Mouse (Mus musculus): Measurements from ENCODE around the gene Slc35b4. TPM values are rescaled to one million over a fixed set of nuclear protein-coding genes. Genes with fewer than 3 reads are reported as not detected.

Gene Slc35b4
- total RNA-seq, 2 experiments from 2014 or later, result 65.4 to 68.6 TPM

DNA sequence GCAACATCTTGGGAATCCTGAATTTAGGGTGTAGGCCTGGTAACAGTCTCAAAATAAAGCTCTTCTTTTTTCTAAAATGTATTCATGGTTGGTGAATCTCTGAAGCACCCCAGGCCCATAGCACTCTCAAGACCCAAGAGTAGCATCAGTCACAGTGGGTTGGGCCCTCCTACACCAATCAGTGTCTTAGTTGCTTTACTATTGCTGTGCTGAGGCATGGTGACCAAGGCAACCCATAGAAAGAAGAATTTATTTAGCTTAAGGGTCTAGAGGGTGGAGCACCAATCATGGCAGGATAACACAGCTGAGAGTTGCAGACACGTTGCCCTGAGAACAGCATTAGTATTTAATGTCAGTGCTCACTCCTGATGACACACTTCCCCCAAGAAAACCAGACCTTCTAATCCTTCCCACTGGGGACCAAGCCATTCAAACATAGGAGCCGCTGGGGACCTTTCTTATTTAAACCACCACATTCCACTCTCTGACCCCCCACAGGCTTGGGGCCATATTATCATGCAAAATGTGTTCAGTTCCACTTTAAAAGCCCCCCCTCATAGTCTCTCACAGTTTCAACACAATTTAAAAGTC lies 10.5 kb upstream of the Slc35b4 start:
- Histone ChIP-seq H3K4me3 (no peak overlapping the region), H3K27ac (no peak overlapping the region)
- no peak for DNase-seq (ENCODE audit: extremely low spot score in 1 of 2, low spot score in 2 of 2)
- no peak for TF ChIP-seq CTCF (IDR thresholded peaks at IDR 0.05)
- intact Hi-C loops (cut with DNase I), result no loop called here

DNA sequence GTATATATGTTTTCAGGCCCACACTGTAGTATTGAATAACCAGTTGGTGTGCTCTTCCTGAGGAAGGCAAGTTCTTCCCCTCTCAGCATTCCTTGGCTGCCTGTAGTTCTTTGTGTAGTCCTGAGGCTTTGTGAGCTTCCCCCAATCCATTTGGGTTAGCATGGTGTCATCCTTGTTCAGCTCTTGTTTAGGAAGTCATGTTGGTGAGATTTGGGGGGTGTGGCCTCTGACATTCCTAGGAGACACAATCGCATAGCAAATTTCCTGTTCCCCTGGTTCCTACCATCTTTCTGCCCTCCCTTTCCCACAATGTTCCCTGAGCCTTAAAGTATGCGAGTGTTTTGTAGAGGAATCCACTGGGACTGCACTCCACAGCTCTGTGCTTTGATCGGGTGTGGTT lies 6.4 kb upstream of the Slc35b4 start:
- intact Hi-C loops (cut with DNase I), result no loop called here
- Histone ChIP-seq H3K27ac (no peak overlapping the region), H3K4me3 (no peak overlapping the region)
- DNase-seq (ENCODE audit: extremely low spot score in 1 of 2, low spot score in 2 of 2), result no peak
- no peak for TF ChIP-seq CTCF (IDR thresholded peaks at IDR 0.05)

DNA sequence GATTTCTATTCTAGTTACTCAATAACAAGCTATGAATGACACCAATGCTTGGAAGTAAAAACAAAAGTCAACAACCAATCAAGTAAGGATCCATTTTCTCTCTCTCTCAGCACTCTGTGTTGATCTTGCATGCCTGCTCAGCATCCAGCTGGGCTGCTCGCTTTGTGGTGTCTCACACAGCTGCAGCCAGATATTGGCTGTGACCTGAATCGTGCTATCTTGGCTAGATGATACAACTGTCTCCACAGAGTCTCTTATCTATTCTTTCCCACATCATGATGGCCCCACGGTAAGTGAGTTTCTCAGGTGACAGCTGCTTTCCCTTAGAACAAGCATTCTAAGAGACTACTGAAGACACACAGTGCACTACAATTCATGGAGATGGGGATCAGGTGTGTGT lies 5.0 kb upstream of the Slc35b4 start:
- intact Hi-C loops (cut with DNase I), result no loop called here
- no peak for DNase-seq (ENCODE audit: extremely low spot score in 1 of 2, low spot score in 2 of 2)
- TF ChIP-seq CTCF (IDR thresholded peaks at IDR 0.05), result no peak
- Histone ChIP-seq H3K27ac (no peak overlapping the region), H3K4me3 (no peak overlapping the region)

DNA sequence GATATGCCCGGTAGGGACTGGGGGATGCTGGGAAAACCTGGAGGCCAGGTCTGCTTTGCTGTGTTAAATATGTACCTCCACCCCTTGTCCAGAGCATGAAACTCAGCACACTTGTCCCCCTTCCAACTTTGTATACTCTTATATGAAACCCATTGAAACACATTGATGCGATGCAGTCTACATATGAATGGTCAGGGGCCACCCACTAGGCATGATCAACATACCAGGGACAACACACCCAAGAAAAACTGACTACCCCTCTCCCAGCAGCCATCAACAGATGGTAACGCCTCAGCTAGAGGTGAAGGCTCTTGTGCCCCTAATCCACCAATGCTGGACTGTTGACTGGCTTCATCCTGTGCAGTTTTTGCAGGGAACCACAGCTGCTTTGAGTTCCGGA lies 3.0 kb upstream of the Slc35b4 start:
- Histone ChIP-seq H3K4me3 (no peak overlapping the region), H3K27ac (no peak overlapping the region)
- TF ChIP-seq CTCF (IDR thresholded peaks at IDR 0.05), result no peak
- no peak for DNase-seq (ENCODE audit: extremely low spot score in 1 of 2, low spot score in 2 of 2)
- intact Hi-C loops (cut with DNase I), result no loop called here

DNA sequence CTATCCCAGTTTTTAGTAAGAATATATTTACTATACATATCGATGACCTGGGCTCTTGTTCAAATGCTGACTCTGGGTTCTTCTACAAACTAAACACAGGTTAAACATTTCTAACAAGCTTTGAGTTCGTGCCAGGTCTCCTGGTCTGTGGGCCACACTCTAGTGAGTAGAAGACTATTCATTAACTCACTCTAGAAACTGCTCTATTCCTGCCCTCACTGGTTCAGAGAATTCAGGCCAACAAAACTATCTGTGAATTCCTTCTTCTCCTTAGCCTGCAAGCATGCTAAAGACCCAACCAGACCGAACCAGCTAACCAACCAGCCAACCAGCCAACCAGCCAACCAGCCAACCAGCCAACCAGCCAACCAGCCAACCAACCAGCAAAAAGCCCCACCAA lies 2.1 kb upstream of the Slc35b4 start:
- intact Hi-C loops (cut with DNase I), result no loop called here
- H3K27ac ChIP-seq, result no peak overlapping the region
- no peak overlapping the region for H3K4me3 ChIP-seq
- no peak for DNase-seq (ENCODE audit: extremely low spot score in 1 of 2, low spot score in 2 of 2)
- no peak for TF ChIP-seq CTCF (IDR thresholded peaks at IDR 0.05)

DNA sequence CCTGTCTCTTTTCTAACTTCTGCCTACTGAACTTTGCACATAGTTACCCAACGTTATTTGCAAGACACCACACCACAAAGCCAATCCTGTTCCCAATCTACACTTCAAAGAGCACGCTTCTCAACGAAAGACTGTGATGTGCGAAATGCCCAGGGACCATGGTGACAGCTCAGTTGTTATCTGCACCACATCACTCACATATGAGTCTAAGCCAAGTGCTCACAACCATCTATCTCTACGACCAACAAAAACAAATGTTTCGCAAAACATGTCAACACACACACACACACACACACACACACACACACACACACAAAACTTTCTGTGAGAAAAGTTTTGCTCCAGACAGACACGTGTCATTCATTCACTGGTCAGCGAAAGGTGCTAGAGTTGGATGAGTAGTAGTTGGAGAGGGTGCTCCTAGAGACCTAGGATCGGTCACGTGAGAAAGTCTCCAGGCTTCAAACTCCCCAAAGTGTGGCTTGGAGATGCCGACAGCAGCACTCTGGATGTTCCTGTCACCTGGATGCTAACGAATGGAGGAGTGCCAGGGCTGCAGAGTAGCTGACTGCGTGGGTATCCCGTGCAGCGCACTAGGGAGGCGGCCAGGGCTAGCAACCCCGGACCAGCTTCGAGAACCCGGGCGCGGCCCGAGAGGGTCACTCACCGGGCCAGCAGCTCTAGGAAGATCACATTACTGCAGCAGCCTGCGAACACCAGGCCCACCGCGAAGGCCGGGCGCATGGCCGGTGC lies 624 bp downstream of the Slc35b4 start:
- intact Hi-C loops (cut with DNase I), result loop anchor here (2.0 kb wide), 1 partner anchor 927 kb away; the partner anchor contains the start of gene Exoc4
- DNase-seq (ENCODE audit: extremely low spot score in 1 of 2, low spot score in 2 of 2), result no peak
- no peak for TF ChIP-seq CTCF (IDR thresholded peaks at IDR 0.05)
- Histone ChIP-seq H3K4me3 (peak overlapping the region; percentile 87), H3K27ac (peak overlapping the region; percentile 82)

DNA sequence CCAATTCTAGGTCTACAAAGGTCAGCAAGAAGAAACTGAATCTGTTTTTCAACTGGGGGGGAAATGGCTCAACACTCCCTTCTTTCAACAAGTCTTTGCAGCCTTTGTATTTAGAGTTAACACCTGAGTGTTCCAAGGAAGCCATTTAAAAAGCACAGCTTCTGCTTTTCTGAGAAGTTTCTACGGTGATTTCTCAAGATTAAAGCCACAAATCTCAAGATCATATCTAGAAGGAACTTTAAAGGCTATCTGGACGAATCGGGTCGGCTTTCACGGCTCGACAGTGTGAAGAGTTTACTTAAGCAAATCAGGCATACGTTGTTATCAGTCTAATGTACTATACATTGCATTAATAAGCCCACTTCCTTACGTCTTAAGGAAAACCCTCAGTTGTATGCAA lies 2.2 kb downstream of the Slc35b4 start:
- DNase-seq (ENCODE audit: extremely low spot score in 1 of 2, low spot score in 2 of 2), result no peak
- Histone ChIP-seq H3K27ac (no peak overlapping the region), H3K4me3 (no peak overlapping the region)
- no peak for TF ChIP-seq CTCF (IDR thresholded peaks at IDR 0.05)
- intact Hi-C loops (cut with DNase I), result no loop called here

DNA sequence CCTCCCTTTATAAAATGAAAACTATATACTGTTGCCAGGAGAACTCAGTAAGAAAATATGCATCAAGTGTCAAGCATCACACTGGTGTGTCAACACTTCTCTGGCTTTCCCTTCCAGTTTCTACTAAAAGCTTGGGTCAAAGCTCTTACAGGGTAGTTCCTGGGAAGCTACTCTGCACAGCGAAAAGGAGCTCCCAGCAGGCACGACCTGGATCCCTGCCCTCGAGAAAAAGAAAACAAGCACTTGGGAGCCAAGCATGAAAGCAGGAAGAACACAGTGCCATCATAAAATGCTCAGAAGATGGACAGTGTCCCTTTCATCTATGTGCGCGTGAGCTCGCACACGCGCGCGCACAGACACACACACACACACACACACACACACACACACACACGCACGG lies 3.7 kb downstream of the Slc35b4 start:
- DNase-seq (ENCODE audit: extremely low spot score in 1 of 2, low spot score in 2 of 2), result no peak
- no peak for TF ChIP-seq CTCF (IDR thresholded peaks at IDR 0.05)
- Histone ChIP-seq H3K27ac (no peak overlapping the region), H3K4me3 (no peak overlapping the region)
- intact Hi-C loops (cut with DNase I), result no loop called here

DNA sequence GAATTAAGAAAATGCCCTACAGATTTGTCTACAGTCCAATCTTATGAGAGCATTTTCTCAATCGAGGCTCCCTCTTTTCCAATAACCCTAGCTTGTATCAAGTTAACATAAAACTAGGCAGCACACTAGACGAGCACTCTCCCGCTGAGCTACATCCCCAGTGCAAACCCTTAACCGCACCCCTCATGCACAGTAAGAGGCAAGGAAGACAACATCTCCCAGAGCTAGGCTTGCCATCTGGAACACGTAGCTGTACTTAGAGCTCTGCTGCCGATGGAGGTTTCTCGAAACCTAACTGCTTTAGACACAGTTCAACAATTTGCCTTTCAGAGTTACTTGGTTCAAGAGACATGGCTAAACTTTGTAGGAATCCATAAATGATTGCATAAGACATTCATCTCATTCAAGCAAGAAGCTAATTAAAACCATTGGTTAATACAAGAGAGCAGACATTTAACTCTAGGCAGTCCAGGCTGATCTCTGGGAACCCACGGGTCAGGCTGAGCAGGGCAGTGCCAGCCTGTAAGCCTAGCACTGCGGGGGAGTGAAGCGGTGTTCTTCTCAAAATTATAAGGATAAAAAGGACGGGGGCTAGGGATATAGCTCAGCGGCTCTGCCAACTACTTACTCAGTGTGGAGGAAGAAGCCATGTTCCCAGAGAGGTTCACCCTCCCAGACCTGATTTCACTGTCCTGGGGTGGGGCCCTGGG lies 5.0 kb downstream of the Slc35b4 start:
- intact Hi-C loops (cut with DNase I), result no loop called here
- no peak overlapping the region for H3K4me3 ChIP-seq
- DNase-seq (ENCODE audit: extremely low spot score in 1 of 2, low spot score in 2 of 2), result no peak
- no peak for TF ChIP-seq CTCF (IDR thresholded peaks at IDR 0.05)
- H3K27ac ChIP-seq, result no peak overlapping the region

DNA sequence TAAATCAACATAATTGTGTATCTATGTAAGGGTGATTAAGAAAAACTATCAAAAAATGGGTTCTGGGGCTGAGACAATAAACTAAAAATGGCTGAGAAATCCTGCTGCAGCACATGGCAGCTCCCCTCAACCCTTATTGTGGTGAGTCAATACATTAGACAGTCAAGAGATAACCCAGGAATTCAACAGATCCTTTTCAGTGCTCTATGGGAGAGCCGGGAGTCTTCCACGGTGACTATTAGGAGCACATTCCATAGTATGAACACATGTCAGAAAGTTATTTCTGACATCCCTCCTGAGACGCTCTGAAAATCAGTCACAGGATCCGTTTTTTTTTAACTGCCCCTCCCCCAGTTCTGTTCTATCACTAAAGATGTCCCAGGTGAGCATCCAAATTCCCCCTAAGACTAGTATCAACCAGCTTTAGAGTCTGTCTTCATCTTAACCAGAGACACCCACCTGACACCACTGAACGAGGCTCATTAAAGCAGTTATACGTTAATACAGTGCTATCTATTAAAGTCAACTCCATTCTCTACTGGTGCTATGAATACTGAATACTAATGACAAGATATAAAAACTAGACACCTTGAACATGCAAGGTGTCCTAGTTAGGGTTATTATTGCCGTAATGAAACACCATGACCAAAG lies 5.9 kb downstream of the Slc35b4 start:
- H3K27ac ChIP-seq, result no peak overlapping the region

DNA sequence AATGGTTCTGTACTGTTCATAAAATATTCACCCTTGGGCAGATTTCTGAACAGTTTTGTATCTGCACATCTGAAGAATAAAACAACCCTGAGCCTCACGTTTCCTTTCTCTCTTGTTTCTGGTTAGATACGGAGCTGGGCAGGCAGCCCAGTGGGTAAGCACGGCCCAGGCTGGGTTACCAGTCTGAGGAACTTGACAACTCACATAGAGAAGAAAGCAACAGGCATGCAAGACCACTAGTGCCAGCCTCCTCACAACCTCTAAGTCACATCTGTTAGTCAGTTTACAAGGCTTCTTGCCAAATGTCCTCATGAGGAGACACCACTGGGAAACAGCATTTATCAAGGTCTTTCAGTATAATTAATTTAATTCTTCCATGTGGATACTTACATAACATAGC lies 8.1 kb downstream of the Slc35b4 start:
- DNase-seq (ENCODE audit: extremely low spot score in 1 of 2, low spot score in 2 of 2), result no peak
- H3K4me3 ChIP-seq, result no peak overlapping the region
- no peak overlapping the region for H3K27ac ChIP-seq
- TF ChIP-seq CTCF (IDR thresholded peaks at IDR 0.05), result no peak
- intact Hi-C loops (cut with DNase I), result no loop called here

More for the DNA sequence above, 5.9 kb downstream of the Slc35b4 start:
- TF ChIP-seq CTCF (IDR thresholded peaks at IDR 0.05), result no peak
- intact Hi-C loops (cut with DNase I), result no loop called here
- DNase-seq (ENCODE audit: extremely low spot score in 1 of 2, low spot score in 2 of 2), result no peak
- no peak overlapping the region for H3K4me3 ChIP-seq

DNA sequence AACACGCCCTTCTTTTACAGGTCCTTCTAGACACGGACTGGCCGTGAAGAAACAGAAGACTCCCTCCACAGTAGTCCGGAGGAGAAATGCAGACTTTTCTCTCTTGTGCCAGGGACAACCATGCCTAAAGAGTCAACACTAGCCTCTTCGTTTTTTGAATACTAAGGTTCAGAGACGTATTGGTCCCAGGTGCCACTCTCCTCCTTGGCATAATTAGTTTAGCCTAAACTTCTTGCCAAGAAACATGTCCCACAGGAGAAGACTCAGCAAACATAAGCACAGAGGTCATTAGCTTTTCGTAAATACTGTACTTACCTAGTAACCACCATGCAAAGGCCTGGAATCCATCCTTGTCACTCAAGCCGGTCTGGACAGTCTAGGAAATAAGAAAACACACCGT lies 13.9 kb downstream of the Slc35b4 start:
- DNase-seq (ENCODE audit: extremely low spot score in 1 of 2, low spot score in 2 of 2), result no peak
- Histone ChIP-seq H3K4me3 (no peak overlapping the region), H3K27ac (no peak overlapping the region)
- TF ChIP-seq CTCF (IDR thresholded peaks at IDR 0.05), result no peak
- intact Hi-C loops (cut with DNase I), result no loop called here
